Mouse (Mus musculus): ENCODE data around the gene Gimap3.
A peak's percentile ranks its signal among the peaks of the same experiment; 100 is the strongest.

Gene Gimap3

GRCm38 (mm10) chr6:48742422-48743351 is 28.0 kb downstream of the Gimap3 start:
- DNase-seq = peak; percentile 14

GRCm38 (mm10) chr6:48741711-48742206 is 28.9 kb downstream of the Gimap3 start:
- DNase-seq = no peak

- peak; percentile 62 for DNase-seq
These were observed 29.4 kb downstream of the Gimap3 start for GRCm38 (mm10) chr6:48741273-48741672.

GRCm38 (mm10) chr6:48740501-48741169 is 30.0 kb downstream of the Gimap3 start:
- DNase-seq = no peak

GRCm38 (mm10) chr6:48739780-48740055 is 30.9 kb downstream of the Gimap3 start:
- DNase-seq = no peak

- peak; percentile 86 for DNase-seq
These were observed 31.5 kb downstream of the Gimap3 start, which contains the start of gene Gimap1 for GRCm38 (mm10) chr6:48738961-48739779. Gene Gimap1 (plus strand): TSS chr6:48739054.

GRCm38 (mm10) chr6:48737688-48738087 is 33.0 kb downstream of the Gimap3 start:
- no peak for DNase-seq

- no peak for DNase-seq
These were observed 33.6 kb downstream of the Gimap3 start for GRCm38 (mm10) chr6:48737053-48737452.

- DNase-seq = no peak
These were observed 37.0 kb downstream of the Gimap3 start for GRCm38 (mm10) chr6:48733660-48734059.

- peak; percentile 80 for DNase-seq
These were observed 37.8 kb downstream of the Gimap3 start for GRCm38 (mm10) chr6:48732864-48733304.

GRCm38 (mm10) chr6:48727761-48728160 is 42.9 kb downstream of the Gimap3 start:
- DNase-seq = no peak

GRCm38 (mm10) chr6:48725476-48725875 is 45.2 kb downstream of the Gimap3 start:
- DNase-seq = no peak

- no peak for DNase-seq
These were observed 47.2 kb downstream of the Gimap3 start for GRCm38 (mm10) chr6:48723468-48723867.

- DNase-seq = no peak
These were observed 50.3 kb downstream of the Gimap3 start for GRCm38 (mm10) chr6:48720326-48720725.

GRCm38 (mm10) chr6:48718455-48718854 is 52.2 kb downstream of the Gimap3 start, which contains the start of the genes Gm28053 and Gimap7:
Gene Gm28053 (plus strand): TSS chr6:48718607.
Gene Gimap7 (plus strand): TSS chr6:48718621.
- DNase-seq = peak; percentile 83

Data from thymus, postnatal 25 days (tissue).